Mouse (Mus musculus): ENCODE results near the gene Sec22a. TPM values are rescaled to one million over a fixed set of nuclear protein-coding genes. Genes with fewer than 3 reads are reported as not detected.

Sec22a gene
- total and polyA plus RNA-seq, 2 experiments from 2014 or later: 12.7 to 31.9 TPM

DNA sequence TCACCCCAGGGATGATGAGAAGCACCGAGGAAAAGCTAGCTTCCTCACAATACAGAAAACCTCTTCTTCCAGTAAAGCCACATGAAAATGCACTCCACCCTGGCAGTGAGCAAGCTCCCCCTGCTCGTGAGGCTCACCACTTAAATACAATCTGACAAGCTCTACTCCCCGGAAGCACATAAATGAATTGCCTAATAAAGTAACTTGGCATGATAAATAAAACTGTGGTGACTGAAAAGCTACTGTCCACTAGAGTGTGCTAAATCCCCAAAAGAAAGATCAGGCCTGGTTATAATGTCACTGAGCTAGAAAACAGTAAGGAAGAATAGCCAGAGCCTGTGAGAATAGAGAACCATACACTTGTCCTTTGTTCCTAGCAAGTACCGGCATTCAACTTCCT, 44.4 kb downstream of the Sec22a start:
- ATAC-seq (ENCODE audit: insufficient read depth, low read depth): peak; percentile 47

DNA sequence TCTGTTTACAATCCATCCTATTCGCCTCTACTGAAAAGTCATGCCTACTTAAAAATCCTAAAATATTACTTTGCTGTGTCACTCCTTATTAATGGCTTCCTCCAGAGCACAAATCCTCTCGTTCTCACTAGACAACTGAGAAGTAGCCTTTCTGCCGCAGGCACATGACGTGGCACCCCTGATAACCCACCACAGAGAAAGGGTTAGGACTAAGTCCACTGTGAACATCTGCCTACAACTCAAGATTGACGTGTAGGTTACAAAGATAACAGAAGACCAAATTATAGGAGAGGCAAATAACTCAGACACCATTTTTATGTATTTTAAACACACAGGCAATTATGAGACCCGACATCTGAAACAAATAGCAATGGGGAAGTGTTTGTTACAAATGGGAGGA, 45.3 kb downstream of the Sec22a start:
- no peak overlapping the region for H3K4me2 ChIP-seq (ENCODE audit: low read depth, low read length)
- 71% methylated on average over 6 of the region's 6 CpGs for WGBS
- no peak overlapping the region for H3K27ac ChIP-seq (ENCODE audit: low read depth)
- H3K9me3 ChIP-seq (replicated peaks; ENCODE audit: control insufficient read depth, low read length): no peaks in the 10 kb centered on the region
- DNase-seq (ENCODE audit: low spot score) (no peak), ATAC-seq (ENCODE audit: insufficient read depth, low read depth) (no peak)
- H3K4me3 ChIP-seq (ENCODE audit: low read depth, low read length): no peak overlapping the region
- no peak overlapping the region for H3K9ac ChIP-seq (replicated peaks; ENCODE audit: low read depth, low read length)
- no peak for TF ChIP-seq CTCF (IDR thresholded peaks at IDR 0.05; ENCODE audit: low read depth)
- no peak for TF ChIP-seq EP300 (IDR thresholded peaks at IDR 0.05; ENCODE audit: low read depth)
- H3K27me3 ChIP-seq (ENCODE audit: control insufficient read depth, insufficient read depth, low read length): no peaks in the 10 kb centered on the region
- peaks cover 7% of the 10 kb centered on the region; the same call in 1 of the 2 replicates for H3K36me3 ChIP-seq (replicated peaks; ENCODE audit: control insufficient read depth, insufficient read depth, low read length)
- H3K4me1 ChIP-seq (ENCODE audit: control insufficient read depth, insufficient read depth): 0 out of 2 replicates have a peak, but pooled peaks cover 3% of the 10 kb centered on the region

More for the DNA sequence above, 44.4 kb downstream of the Sec22a start:
- Histone ChIP-seq H3K4me2 (ENCODE audit: low read depth, low read length) (no peak overlapping the region; the same call in 1 of the 2 replicates), H3K4me1 (ENCODE audit: control insufficient read depth, insufficient read depth) (0 out of 2 replicates have a peak, but pooled peaks cover 3% of the 10 kb centered on the region), H3K36me3 (replicated peaks; ENCODE audit: control insufficient read depth, insufficient read depth, low read length) (no peaks in the 10 kb centered on the region), H3K9ac (replicated peaks; ENCODE audit: low read depth, low read length) (no peak overlapping the region), H3K27me3 (ENCODE audit: control insufficient read depth, insufficient read depth, low read length) (no peaks in the 10 kb centered on the region), H3K9me3 (replicated peaks; ENCODE audit: control insufficient read depth, low read length) (no peaks in the 10 kb centered on the region), H3K4me3 (ENCODE audit: low read depth, low read length) (no peak overlapping the region), H3K27ac (ENCODE audit: low read depth) (no peak overlapping the region)
- DNase-seq (ENCODE audit: low spot score): peak; percentile 75
- 33% methylated on average over 4 of the region's 4 CpGs for WGBS
- TF ChIP-seq EP300 (IDR thresholded peaks at IDR 0.05; ENCODE audit: low read depth) (no peak), CTCF (IDR thresholded peaks at IDR 0.05; ENCODE audit: low read depth) (peak; percentile 80)

GRCm38 (mm10) chr16:35317460-35317859, 46.3 kb downstream of the Sec22a start:
- peaks cover 12% of the 10 kb centered on the region; the same call in 1 of the 2 replicates for H3K36me3 ChIP-seq (replicated peaks; ENCODE audit: control insufficient read depth, insufficient read depth, low read length)
- ATAC-seq (ENCODE audit: insufficient read depth, low read depth): no peak
- no peak overlapping the region for H3K27ac ChIP-seq (ENCODE audit: low read depth)
- DNase-seq (ENCODE audit: low spot score): no peak
- no peak overlapping the region for H3K4me3 ChIP-seq (ENCODE audit: low read depth, low read length)
- H3K9ac ChIP-seq (replicated peaks; ENCODE audit: low read depth, low read length): no peak overlapping the region
- H3K4me2 ChIP-seq (ENCODE audit: low read depth, low read length): no peak overlapping the region
- H3K4me1 ChIP-seq (ENCODE audit: control insufficient read depth, insufficient read depth): 0 out of 2 replicates have a peak, but pooled peaks cover 3% of the 10 kb centered on the region
- no peaks in the 10 kb centered on the region for H3K27me3 ChIP-seq (ENCODE audit: control insufficient read depth, insufficient read depth, low read length)
- TF ChIP-seq CTCF (IDR thresholded peaks at IDR 0.05; ENCODE audit: low read depth): no peak
- H3K9me3 ChIP-seq (replicated peaks; ENCODE audit: control insufficient read depth, low read length): no peaks in the 10 kb centered on the region
- WGBS: 88% methylated on average over 5 of the region's 5 CpGs

DNA sequence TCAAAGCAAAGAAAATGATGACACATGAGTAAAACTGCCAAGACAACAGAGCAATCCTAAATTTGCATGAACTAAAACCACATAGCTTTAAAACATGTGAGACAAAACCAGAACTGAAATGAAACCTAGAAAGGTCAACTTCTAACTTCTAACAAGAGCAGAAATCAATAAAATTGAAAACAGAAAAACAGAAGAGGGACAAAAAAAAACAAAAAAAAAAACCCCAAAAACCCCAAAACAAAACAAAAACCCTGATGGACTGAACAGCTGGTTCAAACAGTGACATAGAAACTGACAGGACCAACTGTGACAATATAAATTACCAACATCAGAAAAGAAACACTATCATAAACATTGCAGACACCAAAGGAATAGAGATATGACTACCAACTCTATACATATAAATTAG, 46.9 kb downstream of the Sec22a start:
- H3K4me1 ChIP-seq (ENCODE audit: control insufficient read depth, insufficient read depth): peaks cover 4% of the 10 kb centered on the region; the same call in 1 of the 2 replicates
- H3K27ac ChIP-seq (ENCODE audit: low read depth): no peak overlapping the region
- DNase-seq (ENCODE audit: low spot score) (no peak), ATAC-seq (ENCODE audit: insufficient read depth, low read depth) (no peak)
- H3K27me3 ChIP-seq (ENCODE audit: control insufficient read depth, insufficient read depth, low read length): no peaks in the 10 kb centered on the region
- no peak overlapping the region for H3K4me3 ChIP-seq (ENCODE audit: low read depth, low read length)
- no peaks in the 10 kb centered on the region for H3K9me3 ChIP-seq (replicated peaks; ENCODE audit: control insufficient read depth, low read length)
- no peak overlapping the region for H3K9ac ChIP-seq (replicated peaks; ENCODE audit: low read depth, low read length)
- no peak overlapping the region for H3K4me2 ChIP-seq (ENCODE audit: low read depth, low read length)
- H3K36me3 ChIP-seq (replicated peaks; ENCODE audit: control insufficient read depth, insufficient read depth, low read length): peaks cover 12% of the 10 kb centered on the region; the same call in 1 of the 2 replicates
- TF ChIP-seq EP300 (IDR thresholded peaks at IDR 0.05; ENCODE audit: low read depth): no peak
- no peak for TF ChIP-seq CTCF (IDR thresholded peaks at IDR 0.05; ENCODE audit: low read depth)

DNA sequence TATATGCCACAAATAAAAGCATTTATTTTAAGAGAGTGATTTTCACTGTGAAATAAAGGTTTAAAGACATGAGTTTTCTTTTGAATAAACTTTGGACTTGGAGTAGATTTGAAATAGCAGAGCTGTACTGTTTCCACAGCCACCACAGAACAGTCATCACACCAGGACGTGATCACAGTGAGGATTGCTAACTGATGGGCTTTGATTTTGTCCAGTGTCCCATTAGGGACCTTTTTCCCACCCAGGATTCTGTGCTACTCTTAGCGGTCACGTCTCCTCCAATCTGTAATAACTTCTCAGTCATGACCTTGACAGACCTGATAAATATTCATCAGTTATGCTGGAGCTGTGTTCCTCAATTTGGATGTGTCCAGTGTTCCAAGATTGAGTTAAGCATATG, 48.2 kb downstream of the Sec22a start:
- 27% methylated on average over 3 of the region's 3 CpGs for WGBS
- ATAC-seq (ENCODE audit: insufficient read depth, low read depth) (no peak), DNase-seq (ENCODE audit: low spot score) (no peak)
- H3K4me1 ChIP-seq (ENCODE audit: control insufficient read depth, insufficient read depth): peaks cover 17% of the 10 kb centered on the region
- no peak overlapping the region for H3K4me2 ChIP-seq (ENCODE audit: low read depth, low read length)
- H3K36me3 ChIP-seq (replicated peaks; ENCODE audit: control insufficient read depth, insufficient read depth, low read length): peaks cover 12% of the 10 kb centered on the region; the same call in 1 of the 2 replicates
- TF ChIP-seq EP300 (IDR thresholded peaks at IDR 0.05; ENCODE audit: low read depth) (no peak), CTCF (IDR thresholded peaks at IDR 0.05; ENCODE audit: low read depth) (no peak)
- H3K27ac ChIP-seq (ENCODE audit: low read depth): no peak overlapping the region
- no peak overlapping the region for H3K9ac ChIP-seq (replicated peaks; ENCODE audit: low read depth, low read length)
- H3K27me3 ChIP-seq (ENCODE audit: control insufficient read depth, insufficient read depth, low read length): no peaks in the 10 kb centered on the region
- H3K4me3 ChIP-seq (ENCODE audit: low read depth, low read length): no peak overlapping the region
- H3K9me3 ChIP-seq (replicated peaks; ENCODE audit: control insufficient read depth, low read length): no peaks in the 10 kb centered on the region

GRCm38 (mm10) chr16:35311586-35311985, 52.1 kb downstream of the Sec22a start:
- 37% methylated on average over 8 of the region's 8 CpGs for WGBS
- Histone ChIP-seq H3K27ac (ENCODE audit: low read depth) (no peak overlapping the region), H3K36me3 (replicated peaks; ENCODE audit: control insufficient read depth, insufficient read depth, low read length) (peaks cover 12% of the 10 kb centered on the region; the same call in 1 of the 2 replicates), H3K9me3 (replicated peaks; ENCODE audit: control insufficient read depth, low read length) (no peaks in the 10 kb centered on the region), H3K27me3 (ENCODE audit: control insufficient read depth, insufficient read depth, low read length) (no peaks in the 10 kb centered on the region), H3K4me1 (ENCODE audit: control insufficient read depth, insufficient read depth) (peaks cover 38% of the 10 kb centered on the region), H3K9ac (replicated peaks; ENCODE audit: low read depth, low read length) (no peak overlapping the region), H3K4me2 (ENCODE audit: low read depth, low read length) (no peak overlapping the region), H3K4me3 (ENCODE audit: low read depth, low read length) (no peak overlapping the region)
- DNase-seq (ENCODE audit: low spot score) (no peak), ATAC-seq (ENCODE audit: insufficient read depth, low read depth) (no peak; the same call in 1 of the 2 replicates)
- TF ChIP-seq EP300 (IDR thresholded peaks at IDR 0.05; ENCODE audit: low read depth): no peak
- no peak for TF ChIP-seq CTCF (IDR thresholded peaks at IDR 0.05; ENCODE audit: low read depth)
